Mouse (Mus musculus) adrenal gland, postnatal 25 days (tissue): ENCODE results near the gene Eif3l. TPM values are rescaled to one million over a fixed set of nuclear protein-coding genes. Genes with fewer than 3 reads are reported as not detected.
"Not testable (repeated sequence)": the region's sequence is repeated elsewhere in the genome, so short reads cannot be mapped to it uniquely, and the experiment has no call there.

Source experiments
- DNase-seq: peaks from one replicate; pipeline ENCODE4 v3.0.0; 2021; ENCODE audit warnings: mixed read lengths
- long read RNA-seq: library from polyadenylated mRNA; stranded (forward); transcript quantifications from one replicate; pipeline ENCODE4 v2.0.0, GENCODE M21; 2021
- total RNA-seq: library from RNA; stranded (reverse); gene quantifications from 2 replicates; pipeline ENCODE4 v1.2.3, GENCODE M21; 2021

Eif3l gene
- total RNA-seq = 150 and 151 TPM in 2 replicates
- long read RNA-seq, transcript Eif3l-201 (13 exons, 1,942 nt) = major isoform, 162 of 213 reads
- long read RNA-seq, partial matches to known transcripts = 37 of 213 reads
- long read RNA-seq, other reads (novel, unspliced or antisense) = 12 of 213 reads

DNA sequence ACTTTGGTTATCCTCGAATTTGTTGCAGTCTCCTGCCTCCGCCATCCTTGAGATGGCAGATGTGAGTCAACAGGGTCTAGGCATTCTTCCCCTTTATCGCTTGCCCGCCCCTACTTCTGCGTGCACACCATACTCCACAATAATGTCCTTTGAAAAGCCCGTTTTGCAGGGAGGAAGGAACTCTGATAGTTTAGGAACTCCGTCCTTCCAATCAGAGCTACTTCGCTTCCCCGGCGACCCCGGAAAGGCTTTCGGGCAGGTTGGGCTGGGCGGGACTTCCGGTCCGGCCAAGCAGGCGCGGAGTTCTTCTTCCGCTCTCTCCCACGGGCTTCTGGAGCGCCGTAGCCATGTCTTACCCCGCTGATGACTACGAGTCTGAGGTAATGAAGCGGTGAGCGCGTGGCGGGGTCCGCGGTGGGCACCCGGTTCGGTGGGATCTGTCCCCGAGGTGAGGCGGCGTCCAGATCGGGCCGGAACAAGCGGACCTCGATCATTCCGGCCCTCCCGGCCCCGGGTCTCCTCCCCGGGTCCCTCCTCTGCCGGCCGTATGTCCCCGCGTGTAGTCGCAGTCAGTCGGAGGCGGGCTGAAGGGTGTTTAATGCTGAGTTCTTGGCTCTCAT, at the start of gene Eif3l:
TSS of gene Eif3l (plus strand) at position 267 of the 620 bp plus-strand sequence.
- peak; percentile 91 for DNase-seq

DNA sequence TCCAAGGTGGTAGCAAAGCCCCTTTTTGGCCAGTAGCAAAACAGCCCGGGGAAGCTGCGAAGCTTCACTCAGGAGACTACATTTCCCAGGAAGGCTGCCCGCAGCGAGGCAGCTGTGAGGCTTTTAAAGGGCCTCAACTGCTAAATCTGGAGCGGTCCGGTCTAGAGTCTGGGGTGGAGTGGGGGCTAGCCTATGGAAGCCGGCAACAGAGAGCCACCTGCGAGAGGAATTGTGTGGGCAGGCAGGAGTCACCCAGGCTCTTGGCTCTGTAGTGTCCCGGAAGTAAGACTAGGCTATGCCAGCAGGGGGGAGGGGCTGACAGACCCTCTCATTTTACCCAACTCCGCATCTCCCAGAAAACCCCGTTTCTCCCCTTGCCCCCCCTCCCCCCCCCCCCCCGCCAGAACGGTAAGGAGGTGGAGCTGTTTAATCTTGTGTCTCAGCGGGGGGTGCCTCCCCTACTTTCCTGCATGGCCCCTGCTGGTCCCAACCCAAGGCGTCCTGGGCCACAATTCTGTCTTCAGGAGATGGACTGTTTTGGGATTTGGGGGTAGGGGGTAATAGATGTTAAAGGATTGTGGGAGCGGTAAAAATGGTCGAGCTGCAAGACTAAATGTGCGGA, 49.2 kb upstream of the Eif3l start:
- no peak for DNase-seq

DNA sequence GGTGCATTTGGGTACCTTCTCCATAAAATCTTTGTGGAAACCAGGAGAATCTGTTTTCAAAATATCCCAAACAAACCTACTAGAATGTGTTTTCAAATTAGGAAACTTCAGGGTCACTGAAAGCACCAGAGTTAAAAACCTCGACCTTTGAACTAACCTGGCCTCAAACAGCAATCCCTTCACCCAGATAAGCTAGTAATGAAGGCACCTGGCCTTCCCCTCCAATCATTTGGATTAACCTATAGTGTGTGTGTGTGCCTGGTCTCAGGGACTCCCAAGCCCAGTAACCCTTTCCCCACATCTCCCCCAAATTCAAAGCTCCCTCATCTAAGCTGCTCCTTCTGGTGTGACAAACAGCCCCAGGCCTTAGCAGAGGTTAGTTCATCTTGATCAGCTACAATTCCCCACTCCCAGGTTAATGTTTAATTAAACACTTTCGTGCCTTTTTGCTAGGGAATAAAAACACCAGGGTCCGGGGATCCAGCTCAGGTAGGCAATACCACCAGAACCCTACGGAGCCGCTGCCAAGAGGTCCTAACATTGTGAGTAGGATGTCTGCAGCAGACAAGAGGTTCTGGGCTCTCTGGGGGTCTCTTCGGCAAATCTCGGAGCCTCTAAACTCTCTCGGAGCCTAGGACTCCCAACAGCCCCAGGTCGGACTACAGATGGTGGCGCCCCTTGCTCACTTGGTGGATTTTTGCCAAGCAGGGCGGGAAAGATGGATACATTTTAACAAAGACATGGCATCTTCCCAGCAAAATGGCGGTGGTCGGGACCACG, 48.3 kb upstream of the Eif3l start:
- DNase-seq = no peak

DNA sequence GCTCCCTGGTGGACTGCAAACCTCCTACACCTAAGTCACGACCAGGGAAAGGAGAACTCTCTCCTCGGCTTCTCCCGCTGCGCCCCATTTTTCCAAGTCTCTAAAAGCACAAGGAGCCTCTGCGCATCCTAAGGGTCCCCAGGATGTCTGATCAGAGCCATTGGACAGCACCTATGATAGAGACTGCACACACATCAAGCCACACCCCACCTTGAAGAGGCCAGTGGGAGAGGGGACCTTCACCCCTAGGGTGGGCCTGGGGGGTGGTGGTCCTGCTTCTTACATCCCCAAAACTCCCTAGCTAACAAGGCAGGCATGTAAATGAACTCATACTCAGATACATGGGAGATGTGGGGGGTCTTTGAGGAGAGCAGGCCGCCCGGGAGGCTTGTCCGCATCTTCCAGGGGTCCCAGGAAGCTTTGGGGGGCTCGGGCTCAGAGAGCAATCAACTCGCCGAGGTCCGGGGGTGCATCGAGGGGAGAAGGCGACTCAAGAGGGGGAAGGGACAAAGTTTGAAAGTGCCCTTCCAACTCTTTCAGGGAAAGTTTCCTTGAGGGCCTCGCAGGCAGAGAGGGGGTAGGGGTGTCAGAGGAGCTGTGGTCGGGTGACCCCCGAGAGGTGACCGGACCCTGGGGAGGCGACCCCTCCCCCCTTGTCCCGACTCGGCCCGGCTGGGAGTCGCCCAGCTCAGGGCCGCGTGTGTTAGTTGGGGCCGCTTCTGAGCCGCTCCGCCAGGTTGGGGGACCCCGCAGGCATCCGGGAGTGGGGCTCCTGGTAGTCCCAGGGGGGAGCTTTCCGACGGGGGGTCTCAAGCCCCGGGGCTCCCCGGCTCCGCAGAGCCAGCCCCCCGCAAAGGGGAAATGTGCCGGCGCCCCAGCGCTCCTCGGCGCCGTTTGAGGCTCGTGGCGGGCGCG, 47.4 kb upstream of the Eif3l start:
- peak; percentile 47 for DNase-seq

DNA sequence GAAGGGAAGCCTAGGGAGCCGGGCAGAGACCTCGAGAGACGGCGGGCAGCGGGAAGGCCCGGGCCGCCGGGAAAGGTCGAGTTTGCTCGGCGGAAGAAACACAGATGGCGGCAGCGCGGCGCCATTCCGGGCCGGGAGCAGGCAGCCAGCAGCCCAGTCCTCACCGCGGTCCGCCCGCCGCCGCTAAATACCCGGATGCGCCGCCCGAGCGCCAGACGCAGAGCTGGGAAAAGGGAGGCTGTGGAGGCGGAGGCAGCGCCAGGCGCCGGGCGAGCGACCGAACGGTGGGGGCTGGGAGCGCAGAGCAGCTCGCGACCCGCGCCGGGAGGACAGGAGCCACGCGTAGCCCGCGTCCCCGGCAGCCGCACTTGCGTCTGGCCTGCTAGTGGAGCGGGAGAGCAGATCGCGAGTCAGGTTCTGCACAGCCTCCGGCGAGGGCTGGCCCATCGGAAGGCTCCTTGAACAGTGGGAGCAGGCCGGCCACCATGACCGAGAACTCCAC, 46.7 kb upstream of the Eif3l start, which contains the start of gene H1f0:
TSS of gene H1f0 (plus strand) at position 214 of the 502 bp plus-strand sequence.
- peak; percentile 97 for DNase-seq

DNA sequence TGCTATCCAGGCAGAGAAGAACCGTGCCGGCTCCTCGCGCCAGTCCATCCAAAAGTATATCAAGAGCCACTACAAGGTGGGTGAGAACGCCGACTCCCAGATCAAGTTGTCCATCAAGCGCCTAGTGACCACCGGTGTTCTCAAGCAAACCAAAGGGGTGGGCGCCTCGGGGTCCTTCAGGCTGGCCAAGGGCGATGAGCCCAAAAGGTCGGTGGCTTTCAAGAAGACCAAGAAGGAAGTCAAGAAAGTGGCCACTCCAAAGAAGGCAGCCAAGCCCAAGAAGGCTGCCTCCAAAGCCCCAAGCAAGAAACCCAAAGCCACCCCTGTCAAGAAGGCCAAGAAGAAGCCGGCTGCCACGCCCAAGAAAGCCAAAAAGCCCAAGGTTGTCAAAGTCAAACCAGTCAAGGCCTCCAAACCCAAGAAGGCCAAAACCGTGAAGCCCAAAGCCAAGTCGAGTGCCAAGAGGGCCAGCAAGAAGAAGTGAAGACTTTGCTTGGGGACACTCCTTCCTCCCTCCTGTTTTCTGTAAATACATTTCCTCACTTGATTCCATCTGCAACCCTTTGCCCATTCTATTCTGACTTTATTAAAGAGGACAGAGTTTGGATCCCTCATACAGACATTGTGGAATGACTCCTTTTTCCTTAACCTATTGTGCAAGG, 46.0 kb upstream of the Eif3l start:
- DNase-seq = no peak

DNA sequence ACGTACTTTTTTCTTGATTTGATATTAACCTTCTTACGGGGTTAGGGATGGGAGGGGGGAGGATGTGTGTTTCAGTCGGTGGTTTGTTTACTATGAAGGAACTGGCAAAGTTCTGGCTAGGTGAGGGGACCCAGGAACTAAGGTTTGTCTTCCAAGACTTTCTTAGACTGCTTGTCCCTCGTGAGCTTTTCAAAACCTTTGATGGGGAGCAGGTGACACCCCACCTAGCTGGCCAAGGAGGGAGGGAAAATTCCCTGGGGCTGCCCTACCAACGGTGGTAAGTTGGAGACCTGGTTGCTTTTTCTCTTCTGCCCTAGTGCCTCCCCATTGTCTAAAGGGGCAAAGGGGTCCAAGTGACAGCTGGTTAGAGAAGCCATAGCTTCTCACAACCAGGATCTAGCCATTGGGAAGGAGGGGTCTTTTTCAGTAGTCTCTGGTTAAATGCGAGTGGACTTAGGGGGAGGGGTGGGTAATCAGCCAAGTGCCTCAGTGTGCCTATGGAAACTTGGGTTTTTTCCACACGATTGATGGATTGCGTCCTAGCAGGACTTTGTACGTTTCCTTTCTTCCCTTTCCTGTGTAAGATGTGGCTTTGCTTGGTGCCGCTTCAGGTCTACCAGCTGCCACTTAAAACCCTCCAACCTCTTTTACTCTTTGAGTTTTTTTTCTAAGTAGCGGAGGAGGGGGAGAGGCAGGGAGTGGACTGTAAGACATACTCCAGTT, 45.3 kb upstream of the Eif3l start:
- no peak for DNase-seq

DNA sequence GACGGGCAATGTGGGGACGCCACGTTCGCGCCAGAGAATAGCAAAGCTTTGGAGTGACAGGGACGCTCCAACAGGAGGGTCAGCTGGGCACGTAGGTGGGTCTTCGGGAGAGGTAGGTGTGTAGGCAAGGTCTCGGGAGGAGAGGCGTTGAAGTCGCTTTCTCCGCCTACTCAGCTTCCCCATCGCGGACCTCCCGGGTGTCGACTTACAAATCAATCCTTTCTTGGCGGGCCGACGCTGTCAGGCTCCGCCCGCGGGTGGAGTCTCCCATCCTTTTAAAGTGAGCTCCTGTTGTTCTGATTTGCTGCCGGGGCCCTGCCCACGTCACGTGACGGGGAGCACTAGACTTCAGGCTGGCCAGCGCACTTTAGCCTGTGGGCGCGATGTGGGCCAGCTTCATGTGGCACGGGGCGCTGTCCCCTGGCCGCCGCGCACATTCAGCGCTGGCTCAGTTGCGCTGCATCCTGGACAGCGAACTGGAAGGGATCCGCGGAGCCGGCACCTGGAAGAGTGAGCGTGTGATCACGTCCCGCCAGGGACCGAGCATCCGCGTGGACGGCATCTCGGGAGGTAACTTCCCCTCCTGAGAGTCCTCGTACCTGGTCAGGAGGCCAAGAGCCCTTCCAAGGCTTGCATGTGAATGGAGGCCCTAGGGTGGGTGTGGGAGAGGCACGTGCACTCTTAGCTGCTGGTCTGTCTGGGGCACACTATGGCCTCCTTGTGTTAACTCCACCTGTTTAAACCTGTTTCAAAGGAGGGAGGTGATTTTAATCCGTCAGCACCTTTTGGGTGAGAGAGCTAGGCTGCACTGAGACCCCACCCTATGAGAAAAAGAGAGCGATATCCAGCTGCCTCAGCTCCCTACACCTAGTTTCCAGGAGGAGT, 44.2 kb upstream of the Eif3l start:
- peak; percentile 88 for DNase-seq

DNA sequence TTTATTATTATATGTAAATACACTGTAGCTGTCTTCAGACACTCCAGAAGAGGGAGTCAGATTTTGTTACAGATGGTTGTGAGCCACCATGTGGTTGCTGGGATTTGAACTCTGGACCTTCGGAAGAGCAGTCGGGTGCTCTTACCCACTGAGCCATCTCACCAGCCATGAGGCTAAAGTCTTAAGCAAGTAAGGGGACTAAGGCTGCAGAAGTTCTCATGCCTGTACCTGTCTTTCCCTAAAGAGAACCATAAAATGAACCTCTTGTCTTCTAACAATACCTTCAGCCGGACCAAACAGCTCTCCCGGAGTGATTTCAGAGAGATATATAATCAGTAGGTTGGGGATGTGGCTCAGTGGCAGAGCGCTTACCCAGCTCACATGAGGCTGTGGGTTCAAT, 43.1 kb upstream of the Eif3l start:
- not testable (repeated sequence) for DNase-seq

DNA sequence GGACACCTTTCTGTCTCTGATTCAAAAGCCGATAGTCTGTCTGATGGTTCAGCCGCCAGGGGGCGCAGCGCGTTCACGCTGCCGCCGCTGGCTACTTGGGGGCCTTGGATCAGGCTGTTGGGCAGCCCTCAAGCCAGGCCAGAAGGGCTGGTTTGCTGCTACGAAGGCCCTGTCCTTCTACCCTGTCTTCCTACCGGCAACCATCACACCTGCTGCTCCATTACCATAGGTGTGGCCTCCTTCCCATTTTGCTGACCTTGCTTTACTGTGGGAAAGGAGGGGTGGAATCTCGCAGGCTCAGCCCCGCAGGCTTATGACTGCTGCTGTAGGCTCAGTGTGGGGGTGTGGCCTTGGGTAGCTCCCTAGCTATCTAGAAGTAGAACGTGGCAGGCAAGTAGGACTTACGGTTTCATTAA, 37.1 kb upstream of the Eif3l start:
- DNase-seq = peak; percentile 86

DNA sequence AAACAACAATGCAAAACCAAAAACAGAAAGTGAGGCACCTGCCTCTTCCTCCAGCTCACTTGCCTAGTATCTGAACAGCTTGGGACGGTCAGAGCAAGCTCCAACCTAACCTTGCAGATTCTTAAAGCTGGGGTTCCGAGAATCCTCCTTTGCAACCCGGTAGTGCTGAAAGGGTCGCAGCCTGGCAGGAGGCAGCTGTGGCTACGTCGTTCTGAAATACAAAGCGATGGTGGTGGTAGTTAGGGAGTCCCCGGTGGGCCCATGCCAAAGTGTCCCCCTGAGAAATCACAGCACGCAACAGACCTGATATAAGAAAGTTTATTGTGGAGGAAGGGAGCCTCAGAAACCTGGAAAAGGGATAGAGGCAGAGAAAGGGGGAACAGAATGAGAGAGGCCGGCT, 36.6 kb upstream of the Eif3l start:
- DNase-seq = no peak

DNA sequence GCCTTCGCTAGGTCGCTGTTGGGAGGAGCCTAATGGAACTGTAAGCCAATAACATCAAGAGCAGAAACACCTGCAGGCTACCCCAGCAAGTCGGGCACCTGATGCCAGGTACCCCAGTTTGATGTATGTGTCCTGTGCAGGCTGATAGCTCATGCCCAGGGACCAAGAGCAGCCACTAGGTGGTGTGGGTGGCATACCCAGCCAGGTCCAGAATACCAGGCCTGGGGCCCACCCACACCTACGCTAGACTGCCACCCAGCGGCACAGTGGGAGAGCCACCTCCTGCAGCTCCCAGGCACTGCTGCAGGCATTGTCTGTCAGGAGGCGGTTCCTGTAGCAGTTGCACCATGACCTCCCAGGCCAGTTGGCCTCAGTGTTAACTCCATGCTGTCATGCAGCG, 36.1 kb upstream of the Eif3l start:
- DNase-seq = peak; percentile 85

DNA sequence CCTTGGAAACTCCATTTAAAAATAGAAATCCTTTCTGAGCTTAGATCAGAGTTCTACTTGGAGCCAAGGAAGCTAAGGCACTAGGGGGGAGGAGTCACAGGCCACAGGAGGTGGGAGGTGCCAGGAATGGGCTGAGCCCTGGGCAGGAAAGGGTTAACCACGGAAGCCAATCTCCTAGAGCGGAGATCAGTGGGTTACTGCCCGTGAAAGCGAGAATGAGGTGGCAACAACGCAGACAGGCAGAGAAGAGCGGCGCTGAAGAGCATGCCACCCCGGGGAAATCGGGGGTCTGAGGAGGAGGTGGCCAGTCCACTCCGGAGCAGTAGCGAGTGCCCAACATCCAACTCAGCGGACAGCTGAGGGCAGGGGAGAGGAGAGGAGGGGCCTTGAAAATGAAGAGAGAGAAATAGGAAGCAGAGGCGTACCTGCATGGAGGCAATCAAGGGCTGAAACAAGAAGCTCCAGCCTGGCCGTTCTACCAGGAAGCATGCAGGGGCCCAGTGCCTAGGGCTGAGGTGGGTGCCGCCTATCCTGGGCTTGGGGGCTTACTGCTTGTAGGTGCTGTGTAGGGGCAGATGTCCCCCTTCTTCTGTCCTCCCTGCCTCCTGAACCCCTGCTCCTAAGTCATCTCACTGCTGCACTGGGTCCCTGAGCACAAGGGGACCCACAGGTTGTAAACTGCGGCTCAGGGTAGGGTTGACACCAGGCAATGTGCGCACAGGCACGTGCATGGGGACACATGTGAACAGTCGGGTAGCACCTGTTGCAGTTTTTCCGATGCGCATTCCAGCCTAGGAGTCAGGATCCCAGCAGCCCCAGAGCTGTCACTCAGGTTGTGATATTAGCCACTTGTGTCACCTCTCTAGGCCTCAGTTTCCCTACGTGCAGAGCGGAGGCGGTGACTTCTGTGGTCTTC, 34.2 kb upstream of the Eif3l start:
- DNase-seq = no peak

DNA sequence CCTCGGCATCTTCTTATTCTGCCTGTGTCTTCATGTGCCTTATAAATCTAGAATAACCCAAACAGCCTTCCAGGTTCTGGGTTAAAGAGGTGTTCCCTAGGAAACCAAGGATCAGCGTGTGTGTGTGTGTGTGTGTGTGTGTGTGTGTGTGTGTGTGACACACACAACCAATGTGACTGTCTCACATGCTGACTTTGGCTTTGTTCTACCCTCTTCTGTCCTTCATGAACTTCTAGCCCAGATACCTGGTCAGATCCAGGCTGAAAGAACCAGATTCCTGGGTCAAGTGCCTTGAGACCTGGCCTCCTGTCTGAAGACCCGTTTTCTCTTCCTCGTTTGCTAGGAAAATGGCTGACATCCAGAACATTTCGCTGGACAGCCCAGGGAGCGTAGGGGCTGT, 33.4 kb upstream of the Eif3l start, which contains the start of gene Galr3:
TSS of gene Galr3 (plus strand) at position 301 of the 400 bp plus-strand sequence.
- DNase-seq = no peak

DNA sequence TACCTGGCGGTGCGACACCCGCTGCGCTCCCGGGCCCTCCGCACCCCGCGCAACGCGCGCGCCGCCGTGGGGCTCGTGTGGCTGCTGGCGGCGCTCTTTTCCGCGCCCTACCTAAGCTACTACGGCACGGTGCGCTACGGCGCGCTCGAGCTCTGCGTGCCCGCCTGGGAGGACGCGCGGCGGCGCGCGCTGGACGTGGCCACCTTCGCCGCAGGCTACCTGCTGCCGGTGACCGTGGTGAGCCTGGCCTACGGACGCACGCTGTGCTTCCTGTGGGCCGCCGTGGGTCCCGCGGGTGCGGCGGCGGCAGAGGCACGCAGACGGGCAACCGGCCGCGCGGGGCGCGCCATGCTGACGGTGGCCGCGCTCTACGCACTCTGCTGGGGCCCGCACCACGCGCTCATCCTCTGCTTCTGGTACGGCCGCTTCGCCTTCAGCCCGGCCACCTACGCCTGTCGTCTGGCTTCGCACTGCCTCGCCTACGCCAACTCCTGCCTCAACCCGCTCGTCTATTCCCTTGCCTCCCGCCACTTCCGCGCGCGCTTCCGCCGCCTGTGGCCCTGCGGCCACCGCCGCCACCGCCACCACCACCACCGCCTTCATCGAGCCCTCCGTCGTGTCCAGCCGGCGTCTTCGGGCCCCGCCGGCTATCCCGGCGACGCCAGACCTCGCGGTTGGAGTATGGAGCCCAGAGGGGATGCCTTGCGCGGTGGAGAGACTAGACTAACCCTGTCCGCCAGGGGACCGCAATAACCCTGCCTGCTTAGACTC, 32.1 kb upstream of the Eif3l start:
- DNase-seq = peak; percentile 24

DNA sequence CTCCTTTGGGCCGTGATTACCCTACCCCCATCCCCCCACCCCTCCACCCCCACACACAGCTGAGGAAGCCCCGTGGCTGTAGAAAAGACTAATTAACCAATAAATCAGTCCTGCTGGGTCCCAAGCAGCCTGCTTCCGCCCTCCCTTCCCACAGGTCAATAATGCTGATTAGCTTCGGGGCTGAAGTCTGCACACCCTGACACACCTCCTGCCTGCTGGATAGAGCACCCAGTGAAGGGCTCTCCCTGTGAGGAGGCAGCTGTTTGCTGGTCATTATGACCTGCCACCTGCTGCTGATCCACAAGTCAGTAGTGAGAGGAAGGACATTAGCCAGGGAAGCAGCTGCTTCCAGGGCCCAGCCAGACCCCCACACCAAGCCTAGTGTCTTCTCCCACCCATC, 30.1 kb upstream of the Eif3l start:
- DNase-seq = no peak

DNA sequence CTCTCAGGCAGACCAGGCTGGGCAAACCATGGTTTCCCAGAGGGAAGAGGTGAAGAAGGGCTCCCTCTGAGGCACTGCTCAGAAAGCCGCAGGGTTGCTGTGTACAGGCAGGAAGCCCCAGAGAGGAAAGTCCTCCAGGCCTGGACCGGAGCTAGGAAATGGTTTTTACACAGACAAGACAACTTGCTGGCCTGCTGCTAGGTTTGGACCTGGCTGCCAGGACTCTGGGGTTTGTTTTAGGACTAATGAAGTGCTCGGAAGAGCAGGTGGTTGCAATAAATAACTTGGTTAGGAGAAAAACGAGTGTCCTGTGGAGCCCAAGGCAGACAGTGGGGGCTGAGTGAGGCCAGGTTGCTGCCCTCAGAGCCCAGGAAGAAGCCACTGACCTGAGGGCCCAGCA, 26.8 kb upstream of the Eif3l start:
- no peak for DNase-seq
